Mouse (Mus musculus) limb, embryonic 12.5 days (tissue): ENCODE data around the gene Akirin1. TPM values are rescaled to one million over a fixed set of nuclear protein-coding genes. Genes with fewer than 3 reads are reported as not detected.

Source experiments
- ATAC-seq: fragments of 200-750 bp; cut with Nextera tagmentation; 2 replicates; pipeline ENCODE4 v1.8.0; 2017; ENCODE audit warnings: low read depth, moderate TSS enrichment; ENCODE audit not compliant: insufficient number of reproducible peaks, insufficient read depth, low FRiP score, low TSS enrichment
- H3K27ac ChIP-seq: fragments of 300-500 bp; sonication (generic); 2 replicates; pipeline ENCODE4 v1.5.1; 2016; ENCODE audit warnings: mild to moderate bottlenecking, moderate library complexity
- H3K27me3 ChIP-seq: fragments of 300-500 bp; sonication (generic); 2 replicates; pipeline ENCODE4 v1.6.1; 2016; ENCODE audit warnings: mild to moderate bottlenecking, moderate library complexity
- H3K36me3 ChIP-seq: fragments of 300-500 bp; sonication (generic); 2 replicates; pipeline ENCODE4 v1.6.1; 2016; ENCODE audit warnings: mild to moderate bottlenecking, moderate library complexity
- H3K4me1 ChIP-seq: fragments of 300-500 bp; sonication (generic); replicated peaks from 2 replicates; pipeline ENCODE4 v1.6.1; 2016
- H3K4me2 ChIP-seq: fragments of 300-500 bp; sonication (generic); 2 replicates; pipeline ENCODE4 v1.6.1; 2016; ENCODE audit warnings: mild to moderate bottlenecking, moderate library complexity
- H3K4me3 ChIP-seq: fragments of 300-500 bp; sonication (generic); replicated peaks from 2 replicates; pipeline ENCODE4 v1.5.1; 2016; ENCODE audit warnings: mild to moderate bottlenecking
- H3K9ac ChIP-seq: fragments of 300-500 bp; sonication (generic); replicated peaks from 2 replicates; pipeline ENCODE4 v1.6.1; 2016; ENCODE audit warnings: mild to moderate bottlenecking, moderate library complexity
- H3K9me3 ChIP-seq: fragments of 300-500 bp; sonication (generic); 2 replicates; pipeline ENCODE4 v1.6.1; 2016; ENCODE audit warnings: mild to moderate bottlenecking, moderate library complexity
- WGBS: fragments of 180-500 bp; shearing (Covaris S2); methylation state at CpG from one replicate; pipeline ENCODE4 v1.1.7; 2016; 5-methylcytosine and 5-hydroxymethylcytosine counted together
- polyA plus RNA-seq: library from polyadenylated mRNA; unstranded; fragments of >200 nt; fragmentation: Nextera tagmentation; extraction: Ambion mirVana; gene quantifications from 2 replicates; pipeline ENCODE4 v1.2.1, GENCODE M21; 2016

Gene Akirin1
- polyA plus RNA-seq, 1 experiment from 2014 or later, result 67.8 TPM

- Histone ChIP-seq H3K4me1 (peaks cover 7% of the 10 kb centered on the region), H3K27ac (no peak overlapping the region), H3K9ac (0 out of 2 replicates have a peak overlapping the region, but pooled peaks have one; percentile 14), H3K36me3 (no peaks in the 10 kb centered on the region), H3K9me3 (no peaks in the 10 kb centered on the region), H3K4me2 (peak overlapping the region; percentile 87), H3K27me3 (no peaks in the 10 kb centered on the region), H3K4me3 (peak overlapping the region; percentile 97)
- ATAC-seq, result no peak
- WGBS, result 2% methylated on average over 8 of the region's 8 CpGs
Observed at GRCm38 (mm10) chr4:123750707-123751312, 665 bp upstream of the Akirin1 start.

DNA sequence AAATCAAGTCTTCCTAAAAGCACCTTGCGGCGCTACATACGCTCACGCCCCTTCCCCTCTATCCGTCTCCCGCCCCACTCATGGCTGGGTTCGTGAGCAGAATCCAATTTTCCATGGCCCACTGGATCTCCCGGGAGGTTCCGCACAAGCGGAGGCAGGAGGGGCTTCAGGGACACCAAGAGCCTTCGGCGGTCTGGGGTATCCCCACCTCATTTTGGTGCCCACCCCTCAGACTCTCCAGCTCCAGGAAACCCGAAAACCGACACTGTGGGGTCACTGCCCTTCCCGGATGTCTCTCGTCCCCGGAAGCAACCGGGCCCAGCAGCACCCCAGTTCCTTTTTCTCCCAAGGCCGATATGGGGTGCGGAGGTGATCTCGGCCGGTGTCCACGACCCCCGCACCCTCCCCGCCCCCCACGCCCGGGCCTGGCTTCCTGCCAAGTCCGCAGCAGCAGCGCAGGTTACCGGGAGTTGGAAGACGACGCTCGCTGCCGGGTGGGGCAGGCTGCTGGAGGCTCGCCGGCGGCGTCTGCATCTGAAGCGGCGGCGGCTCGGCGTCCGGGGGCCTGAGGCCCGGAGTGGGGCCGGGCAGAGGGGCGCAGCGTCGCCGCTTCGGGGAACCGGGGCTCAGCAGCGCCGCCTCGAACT is 538 bp downstream of the Akirin1 start:
- Histone ChIP-seq H3K4me1 (peaks cover 7% of the 10 kb centered on the region), H3K9ac (peak overlapping the region; percentile 90), H3K9me3 (no peaks in the 10 kb centered on the region), H3K27ac (peak overlapping the region; percentile 92), H3K4me3 (peak overlapping the region; percentile 97), H3K36me3 (no peaks in the 10 kb centered on the region), H3K27me3 (no peaks in the 10 kb centered on the region), H3K4me2 (peak overlapping the region; percentile 87)
- peak; percentile 86 for ATAC-seq
- WGBS, result under 1% methylated on average over 54 of the region's 55 CpGs

DNA sequence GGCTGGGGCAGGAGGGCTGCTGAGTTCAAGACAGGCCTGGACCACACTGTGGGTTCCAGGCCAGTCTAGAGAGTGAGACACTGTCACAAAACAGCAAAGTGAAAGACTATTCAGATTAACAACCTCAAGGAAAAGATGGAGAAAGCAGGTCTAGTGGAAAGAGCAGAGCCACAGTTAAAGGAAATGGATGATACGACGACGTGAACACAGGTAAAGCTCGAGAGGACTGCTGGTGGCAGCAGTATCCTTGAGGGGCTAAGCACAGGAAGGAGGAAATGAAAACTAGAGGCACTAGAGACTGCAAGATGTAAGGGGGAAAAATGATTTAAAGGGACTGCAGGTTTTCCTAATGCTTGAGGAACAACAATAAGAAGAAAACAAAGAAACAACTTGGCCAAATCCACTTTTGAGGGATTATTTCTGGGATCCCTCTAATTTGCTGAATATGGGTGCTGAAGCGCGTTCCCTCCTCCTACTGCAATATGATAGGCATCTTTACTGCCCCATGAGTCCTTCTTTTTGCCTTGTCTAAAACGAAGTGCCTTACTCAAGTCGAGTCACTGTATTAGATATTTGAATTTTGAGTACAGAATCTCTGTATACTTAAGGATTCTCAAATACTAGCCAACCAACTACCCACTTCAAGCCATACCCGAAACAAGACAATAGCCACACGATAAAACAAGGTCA is 1.3 kb downstream of the Akirin1 start:
- no peaks in the 10 kb centered on the region for H3K9me3 ChIP-seq
- H3K27ac ChIP-seq, result no peak overlapping the region
- no peak for ATAC-seq
- no peaks in the 10 kb centered on the region for H3K36me3 ChIP-seq
- no peaks in the 10 kb centered on the region for H3K27me3 ChIP-seq
- peak overlapping the region; percentile 97 for H3K4me3 ChIP-seq
- WGBS, result 16% methylated on average over 10 of the region's 10 CpGs
- peaks cover 7% of the 10 kb centered on the region for H3K4me1 ChIP-seq
- peak overlapping the region; percentile 90 for H3K9ac ChIP-seq
- H3K4me2 ChIP-seq, result peak overlapping the region; percentile 87

GRCm38 (mm10) chr4:123745221-123745775 is 4.8 kb downstream of the Akirin1 start:
- H3K36me3 ChIP-seq, result peaks cover 28% of the 10 kb centered on the region
- H3K9ac ChIP-seq, result no peak overlapping the region
- no peak overlapping the region for H3K4me3 ChIP-seq
- H3K27me3 ChIP-seq, result no peaks in the 10 kb centered on the region
- WGBS, result 93% methylated on average over 4 of the region's 4 CpGs
- H3K27ac ChIP-seq, result no peak overlapping the region
- H3K4me2 ChIP-seq, result no peak overlapping the region
- H3K9me3 ChIP-seq, result no peaks in the 10 kb centered on the region
- H3K4me1 ChIP-seq, result peaks cover 7% of the 10 kb centered on the region
- ATAC-seq, result no peak

- no peak for ATAC-seq
- peaks cover 52% of the 10 kb centered on the region for H3K36me3 ChIP-seq
- no peak overlapping the region for H3K4me3 ChIP-seq
- no peak overlapping the region for H3K27ac ChIP-seq
- H3K9ac ChIP-seq, result no peak overlapping the region
- H3K9me3 ChIP-seq, result no peaks in the 10 kb centered on the region
- H3K4me1 ChIP-seq, result no peaks in the 10 kb centered on the region
- WGBS, result 83% methylated on average over 1 of the region's 1 CpGs
- no peaks in the 10 kb centered on the region for H3K27me3 ChIP-seq
- H3K4me2 ChIP-seq, result no peak overlapping the region
Observed at GRCm38 (mm10) chr4:123742891-123743290, 7.3 kb downstream of the Akirin1 start.

DNA sequence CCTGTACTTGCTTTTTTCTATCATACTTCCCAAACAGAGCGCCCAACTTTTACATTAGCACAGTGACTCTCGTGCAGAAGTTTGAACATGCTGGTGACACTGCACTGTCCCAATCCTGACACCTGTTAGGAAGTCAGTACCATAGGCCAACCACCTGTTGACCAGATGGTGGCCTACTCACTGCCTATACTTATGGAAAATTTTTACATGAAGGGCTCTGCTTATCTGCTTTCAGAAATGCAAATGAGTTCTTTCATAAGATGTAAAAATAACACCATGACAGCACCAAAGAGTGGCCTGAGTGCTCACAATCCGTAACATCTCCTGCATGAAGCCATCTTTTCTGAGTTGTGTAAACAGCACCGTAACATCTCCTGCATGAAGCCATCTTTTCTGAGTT is 11.4 kb downstream of the Akirin1 start:
- H3K9ac ChIP-seq, result no peak overlapping the region
- no peak for ATAC-seq
- H3K4me2 ChIP-seq, result no peak overlapping the region
- H3K27ac ChIP-seq, result no peak overlapping the region
- 90% methylated on average over 4 of the region's 4 CpGs for WGBS
- peaks cover 81% of the 10 kb centered on the region for H3K36me3 ChIP-seq
- H3K9me3 ChIP-seq, result no peaks in the 10 kb centered on the region
- H3K4me3 ChIP-seq, result no peak overlapping the region
- no peaks in the 10 kb centered on the region for H3K27me3 ChIP-seq
- H3K4me1 ChIP-seq, result no peaks in the 10 kb centered on the region

- Histone ChIP-seq H3K4me2 (no peak overlapping the region), H3K36me3 (peaks cover 49% of the 10 kb centered on the region), H3K4me3 (no peak overlapping the region), H3K9ac (no peak overlapping the region), H3K4me1 (no peaks in the 10 kb centered on the region), H3K9me3 (no peaks in the 10 kb centered on the region), H3K27me3 (no peaks in the 10 kb centered on the region), H3K27ac (no peak overlapping the region)
- ATAC-seq, result no peak
- 93% methylated on average over 9 of the region's 9 CpGs for WGBS
Observed at GRCm38 (mm10) chr4:123733532-123733931, 16.6 kb downstream of the Akirin1 start.

DNA sequence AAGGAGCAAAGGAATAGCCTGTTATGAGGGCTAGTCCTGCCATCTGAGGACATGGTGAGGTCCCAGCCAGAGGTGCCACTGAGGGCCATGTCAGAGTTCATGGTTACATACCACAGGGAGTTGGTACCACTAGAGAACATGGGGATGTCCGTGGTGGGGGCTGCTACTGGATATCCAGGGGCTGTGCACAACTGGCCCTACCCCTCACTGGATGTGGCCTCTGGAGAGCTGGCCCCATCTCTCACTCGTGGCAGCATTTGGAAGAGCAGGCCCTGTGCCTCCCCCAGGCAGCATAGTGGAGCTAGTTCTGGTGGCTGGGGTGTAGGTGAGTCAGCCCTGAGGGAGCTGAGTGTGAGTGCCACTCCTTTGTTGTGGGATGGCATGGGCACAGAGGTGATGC is 17.2 kb downstream of the Akirin1 start:
- Histone ChIP-seq H3K4me2 (no peak overlapping the region), H3K4me1 (no peaks in the 10 kb centered on the region)

DNA sequence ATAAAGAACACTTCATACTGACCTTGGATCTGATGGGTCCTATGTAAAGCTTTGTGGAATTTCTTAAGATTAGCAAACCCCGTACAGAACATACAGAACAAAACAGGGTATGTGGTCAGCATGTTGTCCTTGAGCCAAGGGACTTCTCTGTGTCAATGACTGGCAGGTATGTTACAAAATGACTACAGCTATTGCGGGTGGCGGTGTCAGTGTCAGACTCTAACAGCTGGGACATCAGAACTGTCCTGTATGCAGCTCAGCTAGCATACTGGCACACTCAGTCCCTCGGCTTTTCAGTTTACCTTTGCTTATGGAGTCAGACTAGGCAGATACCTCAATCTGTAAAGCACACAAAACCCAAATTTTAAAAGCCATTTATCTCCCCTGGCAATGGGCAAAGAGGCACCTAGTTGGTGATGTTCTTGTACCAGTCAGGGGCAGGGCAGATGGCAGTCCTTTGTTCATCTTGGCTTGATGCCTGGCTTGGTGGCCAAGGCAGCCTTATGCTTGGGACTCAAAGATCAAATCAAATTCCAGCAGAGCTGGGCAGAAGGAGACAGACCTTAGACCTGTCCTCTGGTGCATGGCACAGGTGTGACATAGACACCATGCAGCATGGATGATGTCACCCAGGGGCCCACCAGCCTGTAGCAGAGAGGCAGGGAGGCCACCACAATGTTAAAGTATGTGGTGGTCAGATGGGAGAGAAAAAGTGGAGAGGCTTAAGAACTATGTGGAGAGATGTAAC is 17.8 kb downstream of the Akirin1 start:
- H3K9me3 ChIP-seq, result no peaks in the 10 kb centered on the region
- WGBS, result 93% methylated on average over 4 of the region's 4 CpGs
- ATAC-seq, result no peak
- H3K4me3 ChIP-seq, result no peak overlapping the region
- H3K27ac ChIP-seq, result no peak overlapping the region
- no peak overlapping the region for H3K4me2 ChIP-seq
- no peaks in the 10 kb centered on the region for H3K27me3 ChIP-seq
- no peak overlapping the region for H3K9ac ChIP-seq
- peaks cover 39% of the 10 kb centered on the region for H3K36me3 ChIP-seq
- H3K4me1 ChIP-seq, result no peaks in the 10 kb centered on the region

More for the DNA sequence above, 17.2 kb downstream of the Akirin1 start:
- Histone ChIP-seq H3K27ac (no peak overlapping the region), H3K9me3 (no peaks in the 10 kb centered on the region), H3K36me3 (peaks cover 43% of the 10 kb centered on the region), H3K4me3 (no peak overlapping the region), H3K9ac (0 out of 2 replicates have a peak overlapping the region, but pooled peaks have one; percentile 27), H3K27me3 (no peaks in the 10 kb centered on the region)
- WGBS, result 91% methylated on average over 2 of the region's 2 CpGs
- ATAC-seq, result no peak

DNA sequence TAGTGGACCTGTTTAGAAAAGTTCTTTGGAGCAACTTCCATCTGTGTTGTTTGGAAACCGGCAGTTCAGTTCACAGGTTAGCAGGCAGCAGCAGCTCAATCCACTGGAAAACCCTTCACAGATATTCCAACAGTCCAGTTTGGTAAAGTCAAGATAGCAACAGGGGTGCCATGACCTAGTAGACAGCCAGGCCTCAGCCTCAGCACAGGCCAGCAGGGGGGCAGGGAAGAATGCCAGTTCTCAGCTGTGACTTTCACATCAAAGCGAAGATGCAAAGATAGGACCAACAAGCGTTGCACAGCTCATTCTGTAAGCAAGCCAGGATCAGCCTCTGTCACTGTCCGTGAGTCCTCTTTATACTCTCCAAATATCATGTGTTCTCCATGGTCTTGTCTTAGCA is 28.4 kb downstream of the Akirin1 start:
- H3K27me3 ChIP-seq, result no peaks in the 10 kb centered on the region
- no peaks in the 10 kb centered on the region for H3K9me3 ChIP-seq
- no peaks in the 10 kb centered on the region for H3K36me3 ChIP-seq
- no peak overlapping the region for H3K27ac ChIP-seq
- ATAC-seq, result no peak
- 84% methylated on average over 4 of the region's 4 CpGs for WGBS
- no peak overlapping the region for H3K4me3 ChIP-seq
- peaks cover 9% of the 10 kb centered on the region for H3K4me1 ChIP-seq
- no peak overlapping the region for H3K9ac ChIP-seq
- H3K4me2 ChIP-seq, result no peak overlapping the region

GRCm38 (mm10) chr4:123718434-123718780 is 31.7 kb downstream of the Akirin1 start:
- ATAC-seq, result peak; percentile 23; the same call in 1 of the 2 replicates
- WGBS, result 31% methylated on average over 7 of the region's 7 CpGs
- peaks cover 12% of the 10 kb centered on the region for H3K4me1 ChIP-seq
- H3K9me3 ChIP-seq, result no peaks in the 10 kb centered on the region
- H3K4me2 ChIP-seq, result peak overlapping the region; percentile 88
- no peak overlapping the region for H3K27ac ChIP-seq
- H3K4me3 ChIP-seq, result peak overlapping the region; percentile 79
- H3K36me3 ChIP-seq, result peaks cover 22% of the 10 kb centered on the region
- H3K27me3 ChIP-seq, result no peaks in the 10 kb centered on the region
- peak overlapping the region; percentile 90; the same call in 1 of the 2 replicates for H3K9ac ChIP-seq
